ENCODE assay signal across 16 mouse cellular contexts in the genomic region with DNA sequence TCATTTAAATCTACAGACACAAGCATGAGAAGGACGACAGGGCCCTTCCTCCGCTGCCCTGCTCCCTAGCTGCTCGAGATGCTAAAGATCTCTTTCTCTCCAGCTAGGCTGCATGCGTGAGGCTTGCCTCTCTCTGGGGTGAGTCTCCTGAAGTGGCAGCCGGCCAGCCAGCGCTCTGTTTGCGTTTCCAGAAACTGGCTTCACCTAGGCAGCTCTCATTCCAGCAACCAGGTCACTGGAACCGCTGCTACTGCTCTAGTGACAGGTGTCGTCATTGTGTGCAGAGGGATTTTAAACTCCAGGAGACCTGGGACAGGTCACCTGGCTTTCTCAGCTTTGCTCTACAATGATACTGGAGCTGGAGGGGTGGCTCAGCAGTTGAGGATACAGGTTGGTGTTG.
DNase-seq lines count a peak whose midpoint lies in the region; ATAC-seq lines count a peak whose summit lies in the region.
"Had no signal": no experiment of that assay in that cellular context is flagged by ENCODE, and none has a peak within 500 bp of the region (broad histone marks: within the 10 kb centered on the region; RNA-seq: fewer than 3 reads in every experiment).

No protein-coding gene starts in this region.

- peak; percentile 69 for DNase-seq in kidney, adult 11 months
- peak; percentile 74 to 82 for DNase-seq in kidney, postnatal 25 days
- no peak for DNase-seq in urinary bladder, postnatal 10 days (ENCODE audit: low spot score)
- DNase-seq in hindbrain, embryonic 11.5 days (ENCODE audit: low spot score), result no peak
- DNase-seq: adrenal gland, postnatal 25 days; cerebellum, adult 8-10 months; gastrocnemius, postnatal 36 days; right cerebral cortex, postnatal 4 days had no signal

- H3K4me3 ChIP-seq in kidney, embryonic 14.5 days (ENCODE audit: low read length), result no peak overlapping the region
- no peak overlapping the region for H3K4me3 ChIP-seq in lung, embryonic 16.5 days (ENCODE audit: low read length)
- H3K4me3 ChIP-seq in stomach, embryonic 16.5 days (replicated peaks; ENCODE audit: low read length), result no peak overlapping the region
- no peak overlapping the region for H3K4me3 ChIP-seq in heart, embryonic 11.5 days (ENCODE audit: low read depth, low read length)
- no peak overlapping the region for H3K4me3 ChIP-seq in hindbrain, embryonic 11.5 days (ENCODE audit: low read depth, low read length)
- H3K4me3 ChIP-seq: heart, embryonic 10.5 days; left cerebral cortex, adult 2 months; megakaryocyte, embryonic 14.5 days; neural tube, embryonic 13.5 days had no signal

- no peaks in the 10 kb centered on the region for H3K27me3 ChIP-seq in kidney, embryonic 14.5 days (ENCODE audit: control insufficient read depth, insufficient read depth, low read length)
- no peaks in the 10 kb centered on the region for H3K27me3 ChIP-seq in lung, embryonic 16.5 days (ENCODE audit: control insufficient read depth, insufficient read depth, low read depth, low read length)
- no peaks in the 10 kb centered on the region for H3K27me3 ChIP-seq in stomach, embryonic 16.5 days (ENCODE audit: control insufficient read depth, insufficient read depth, low read length)
- no peaks in the 10 kb centered on the region for H3K27me3 ChIP-seq in heart, embryonic 11.5 days (ENCODE audit: control insufficient read depth, insufficient read depth, low read length)
- H3K27me3 ChIP-seq in hindbrain, embryonic 11.5 days (ENCODE audit: control insufficient read depth, insufficient read depth, low read length), result no peaks in the 10 kb centered on the region
- H3K27me3 ChIP-seq: neural tube, embryonic 13.5 days had no signal

- peaks cover 19% of the 10 kb centered on the region for H3K4me1 ChIP-seq in kidney, embryonic 14.5 days (ENCODE audit: control insufficient read depth, insufficient read depth, low read length)
- H3K4me1 ChIP-seq in lung, embryonic 16.5 days (replicated peaks; ENCODE audit: control insufficient read depth, insufficient read depth, low read length), result peaks cover 36% of the 10 kb centered on the region
- peaks cover 27% of the 10 kb centered on the region for H3K4me1 ChIP-seq in stomach, embryonic 16.5 days (ENCODE audit: control insufficient read depth, insufficient read depth, low read length)
- H3K4me1 ChIP-seq in heart, embryonic 11.5 days (ENCODE audit: control insufficient read depth, insufficient read depth, low read length), result peaks cover 28% of the 10 kb centered on the region
- H3K4me1 ChIP-seq in hindbrain, embryonic 11.5 days (replicated peaks; ENCODE audit: control insufficient read depth, insufficient read depth, low read length), result peaks cover 7% of the 10 kb centered on the region; the same call in 1 of the 2 replicates

- H3K9me3 ChIP-seq in kidney, embryonic 14.5 days (ENCODE audit: control insufficient read depth, low read length), result peaks cover 10% of the 10 kb centered on the region; the same call in 1 of the 2 replicates
- H3K9me3 ChIP-seq in lung, embryonic 16.5 days (ENCODE audit: control insufficient read depth, low read length), result 0 out of 2 replicates have a peak, but pooled peaks cover 2% of the 10 kb centered on the region
- H3K9me3 ChIP-seq in stomach, embryonic 16.5 days (replicated peaks; ENCODE audit: control insufficient read depth, low read length), result peaks cover 4% of the 10 kb centered on the region
- no peaks in the 10 kb centered on the region for H3K9me3 ChIP-seq in heart, embryonic 11.5 days (replicated peaks; ENCODE audit: control insufficient read depth, low read length)
- no peaks in the 10 kb centered on the region for H3K9me3 ChIP-seq in hindbrain, embryonic 11.5 days (ENCODE audit: control insufficient read depth, low read length)

- 84% methylated on average over 9 of the region's 9 CpGs for WGBS in kidney, embryonic 14.5 days
- WGBS in lung, embryonic 16.5 days, result 73% methylated on average over 9 of the region's 9 CpGs
- WGBS in stomach, embryonic 16.5 days, result 62% methylated on average over 9 of the region's 9 CpGs
- WGBS in heart, embryonic 11.5 days (ENCODE audit: insufficient replicate concordance), result 79% methylated on average over 9 of the region's 9 CpGs
- WGBS in hindbrain, embryonic 11.5 days, result 90% methylated on average over 9 of the region's 9 CpGs

- no peak overlapping the region for H3K9ac ChIP-seq in kidney, embryonic 14.5 days (ENCODE audit: low read depth, low read length)
- H3K9ac ChIP-seq in lung, embryonic 16.5 days (ENCODE audit: low read length), result no peak overlapping the region
- H3K9ac ChIP-seq in stomach, embryonic 16.5 days (ENCODE audit: low read length), result no peak overlapping the region
- no peak overlapping the region for H3K9ac ChIP-seq in heart, embryonic 11.5 days (ENCODE audit: low read depth, low read length)
- no peak overlapping the region for H3K9ac ChIP-seq in hindbrain, embryonic 11.5 days (ENCODE audit: low read depth, low read length)
- H3K9ac ChIP-seq: neural tube, embryonic 13.5 days had no signal

- no peak overlapping the region for H3K4me2 ChIP-seq in kidney, embryonic 14.5 days (replicated peaks; ENCODE audit: low read depth, low read length)
- H3K4me2 ChIP-seq in lung, embryonic 16.5 days (ENCODE audit: low read depth, low read length), result no peak overlapping the region
- H3K4me2 ChIP-seq in stomach, embryonic 16.5 days (ENCODE audit: low read depth, low read length), result no peak overlapping the region
- H3K4me2 ChIP-seq in heart, embryonic 11.5 days, result no peak overlapping the region
- no peak overlapping the region for H3K4me2 ChIP-seq in hindbrain, embryonic 11.5 days (replicated peaks; ENCODE audit: low read depth, low read length)
- H3K4me2 ChIP-seq: neural tube, embryonic 13.5 days had no signal

- ATAC-seq in kidney, embryonic 14.5 days (ENCODE audit: low FRiP score, low TSS enrichment), result no peak
- ATAC-seq in lung, embryonic 16.5 days (ENCODE audit: low read depth), result peak; percentile 45; the same call in 1 of the 2 replicates
- peak; percentile 5; the same call in 1 of the 2 replicates for ATAC-seq in stomach, embryonic 16.5 days (ENCODE audit: insufficient read depth, low FRiP score)
- no peak for ATAC-seq in heart, embryonic 11.5 days (replicated peaks; ENCODE audit: insufficient number of reproducible peaks, low FRiP score, low TSS enrichment)
- no peak for ATAC-seq in hindbrain, embryonic 11.5 days (ENCODE audit: low FRiP score)

- H3K36me3 ChIP-seq in kidney, embryonic 14.5 days (ENCODE audit: control insufficient read depth, insufficient read depth, low read length), result no peaks in the 10 kb centered on the region
- H3K36me3 ChIP-seq in lung, embryonic 16.5 days (ENCODE audit: control insufficient read depth, insufficient read depth, low read length), result 0 out of 2 replicates have a peak, but pooled peaks cover 2% of the 10 kb centered on the region
- H3K36me3 ChIP-seq in stomach, embryonic 16.5 days (ENCODE audit: control insufficient read depth, insufficient read depth, low read length), result no peaks in the 10 kb centered on the region
- H3K36me3 ChIP-seq in heart, embryonic 11.5 days (ENCODE audit: control insufficient read depth, insufficient read depth, low read length), result 0 out of 2 replicates have a peak, but pooled peaks cover 3% of the 10 kb centered on the region
- no peaks in the 10 kb centered on the region for H3K36me3 ChIP-seq in hindbrain, embryonic 11.5 days (ENCODE audit: control insufficient read depth, insufficient read depth, low read length)

- no peak overlapping the region for H3K27ac ChIP-seq in kidney, embryonic 14.5 days (ENCODE audit: low read depth, low read length)
- H3K27ac ChIP-seq in lung, embryonic 16.5 days (ENCODE audit: low read length), result no peak overlapping the region
- H3K27ac ChIP-seq in stomach, embryonic 16.5 days (ENCODE audit: low read length), result peak overlapping the region; percentile 60
- no peak overlapping the region for H3K27ac ChIP-seq in heart, embryonic 11.5 days (ENCODE audit: low read depth, low read length)
- no peak overlapping the region for H3K27ac ChIP-seq in hindbrain, embryonic 11.5 days (ENCODE audit: low read depth, low read length)
- H3K27ac ChIP-seq: heart, embryonic 10.5 days; left cerebral cortex, adult 2 months; neural tube, embryonic 13.5 days had no signal

Comparison
In these comparisons a context has a peak if more than half of its experiments do, and no peak if none do; other contexts are left out.
1. DNase-seq: peak in kidney, adult 11 months (single experiment) and kidney, postnatal 25 days (2 of 2); none in urinary bladder, postnatal 10 days (single experiment) and hindbrain, embryonic 11.5 days (single experiment).
2. ATAC-seq: peak in lung, embryonic 16.5 days (single experiment) and stomach, embryonic 16.5 days (single experiment); none in kidney, embryonic 14.5 days (single experiment), heart, embryonic 11.5 days (single experiment) and hindbrain, embryonic 11.5 days (single experiment).